Mouse (Mus musculus): ENCODE data around the gene Tspan32.

The Tspan32 gene

DNA sequence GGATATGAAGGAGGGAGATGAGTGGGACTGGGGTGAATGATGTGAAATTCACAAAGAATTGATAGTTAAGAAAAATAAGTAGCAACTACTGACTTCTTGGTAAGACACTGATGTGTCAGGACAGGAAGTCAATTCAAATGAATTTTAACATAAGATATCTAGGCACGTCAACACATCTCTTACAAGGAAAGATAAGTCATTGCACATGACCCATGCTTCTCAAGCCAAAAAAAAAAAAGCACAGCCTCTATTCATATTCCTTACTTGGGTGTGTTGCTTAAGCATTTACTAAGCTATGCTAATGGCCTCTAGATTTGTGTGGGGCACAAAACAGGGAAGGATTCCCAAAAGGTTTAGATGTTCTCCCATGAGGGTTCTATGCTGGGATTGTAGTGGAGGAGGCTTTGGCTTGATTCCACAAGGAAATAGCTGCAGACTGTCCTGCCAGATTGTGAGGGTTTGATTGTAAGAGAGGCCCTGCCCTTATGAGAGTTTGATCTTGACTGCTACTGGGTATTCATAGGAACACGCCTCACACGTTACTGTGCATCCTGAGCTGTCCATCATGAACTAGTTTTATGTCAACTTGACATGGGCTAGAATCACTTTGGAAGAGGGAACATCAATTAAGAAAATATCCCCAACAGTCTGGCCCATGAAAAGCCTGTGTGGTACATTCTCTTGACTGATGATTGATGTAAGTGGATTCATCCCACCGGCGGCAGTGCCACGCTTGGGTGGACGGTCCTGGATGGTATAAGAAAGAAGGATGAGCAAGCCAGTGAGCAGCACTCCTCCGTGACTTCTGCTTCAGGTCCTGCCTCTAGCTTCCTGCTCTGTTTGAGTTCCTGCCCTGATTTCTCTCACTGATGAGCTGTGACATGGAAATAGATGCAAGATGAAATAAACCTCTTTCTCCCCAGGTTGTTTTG is 29.9 kb downstream of the Tspan32 start:
- no peak for DNase-seq

DNA sequence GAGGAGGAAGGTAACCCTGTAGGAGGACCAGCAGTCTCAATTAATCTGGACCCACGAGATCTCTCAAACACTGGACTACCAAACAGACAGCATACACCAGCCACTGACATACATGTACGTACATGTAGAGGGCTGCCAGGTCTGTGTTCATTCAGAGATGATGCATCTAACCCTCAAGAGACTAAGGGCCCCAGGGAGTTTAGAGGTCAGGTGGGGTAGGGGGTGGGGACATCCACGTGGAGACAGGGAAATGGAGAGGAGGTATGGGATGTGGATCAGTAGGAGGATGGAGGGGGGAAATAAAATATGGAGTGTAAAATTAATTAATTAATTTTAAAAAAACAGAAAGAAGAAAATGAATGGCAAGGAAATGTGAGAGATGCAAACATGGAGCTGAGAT is 31.9 kb downstream of the Tspan32 start:
- DNase-seq: no peak

DNA sequence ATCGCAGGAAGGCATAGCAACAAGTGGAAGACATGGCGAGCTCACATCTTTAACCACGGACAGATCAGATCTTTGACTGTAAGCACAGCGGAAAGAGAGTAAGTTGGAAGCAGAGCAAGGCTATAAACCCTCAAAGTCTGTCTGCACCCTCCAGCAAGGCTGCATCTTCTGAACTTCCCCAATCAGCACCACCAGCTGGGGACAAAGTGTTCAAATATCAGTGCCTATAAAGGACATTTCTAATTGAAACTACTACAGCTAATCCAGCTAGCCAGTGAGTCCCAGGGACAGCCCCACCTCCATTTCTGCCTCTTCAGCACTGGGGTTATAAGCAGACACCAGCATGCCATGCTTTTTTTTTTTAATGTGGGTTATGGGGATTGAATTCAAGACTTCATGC is 32.5 kb downstream of the Tspan32 start:
- DNase-seq: no peak

DNA sequence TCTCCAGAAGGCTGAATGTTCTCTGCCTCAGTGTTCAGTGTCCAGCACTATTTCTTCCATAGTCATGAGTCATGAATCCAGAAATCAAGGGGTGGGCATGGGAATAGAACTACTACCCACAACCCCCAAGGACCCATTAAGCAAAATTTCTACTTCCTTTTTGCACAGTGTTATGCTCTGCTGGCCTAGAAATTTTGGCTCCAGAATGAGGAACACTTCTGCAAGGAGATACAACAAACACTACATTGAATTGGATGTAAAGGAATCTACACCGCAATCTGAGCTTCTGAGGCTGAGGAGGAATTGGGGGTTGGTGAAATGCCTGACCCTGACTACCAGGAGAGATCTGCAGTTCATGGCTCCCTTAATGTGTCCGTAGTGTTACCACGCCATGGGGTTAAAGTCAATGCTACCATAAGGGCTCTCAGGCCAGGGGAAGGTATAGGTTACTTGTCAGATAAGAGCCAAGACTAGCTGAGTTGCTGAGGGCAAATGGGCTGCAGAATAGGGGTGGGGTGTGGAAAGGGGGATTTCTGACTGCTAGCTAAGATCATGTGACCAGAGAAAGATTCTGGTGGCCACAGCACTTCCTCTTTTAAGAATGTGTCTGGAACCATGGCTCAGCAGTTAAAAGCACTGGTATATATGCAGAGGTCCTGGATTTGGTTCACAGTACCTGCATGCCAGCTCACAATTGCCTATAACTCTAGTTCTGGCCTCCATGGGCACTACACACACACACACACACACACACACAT is 33.5 kb downstream of the Tspan32 start:
- DNase-seq: no peak

DNA sequence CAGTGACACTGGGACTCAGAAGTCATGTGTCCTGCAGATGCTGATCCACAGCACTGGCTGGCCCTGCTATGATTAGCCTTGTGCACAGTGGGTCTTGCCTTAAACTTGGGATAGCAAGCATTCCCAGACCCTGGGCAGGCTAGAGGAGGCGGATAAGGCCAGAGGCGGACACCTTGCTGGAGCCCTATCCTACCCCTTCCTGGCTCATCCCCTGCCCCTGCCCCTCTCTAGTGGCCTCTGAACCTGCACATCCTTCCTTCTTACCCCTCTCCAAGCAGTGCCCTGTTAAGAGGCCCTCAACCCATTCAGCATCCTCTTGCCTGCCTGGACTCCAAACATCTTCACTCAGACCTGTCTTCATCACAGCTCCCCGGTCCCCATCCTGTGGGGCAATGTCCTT is 35.7 kb downstream of the Tspan32 start:
- no peak for DNase-seq

DNA sequence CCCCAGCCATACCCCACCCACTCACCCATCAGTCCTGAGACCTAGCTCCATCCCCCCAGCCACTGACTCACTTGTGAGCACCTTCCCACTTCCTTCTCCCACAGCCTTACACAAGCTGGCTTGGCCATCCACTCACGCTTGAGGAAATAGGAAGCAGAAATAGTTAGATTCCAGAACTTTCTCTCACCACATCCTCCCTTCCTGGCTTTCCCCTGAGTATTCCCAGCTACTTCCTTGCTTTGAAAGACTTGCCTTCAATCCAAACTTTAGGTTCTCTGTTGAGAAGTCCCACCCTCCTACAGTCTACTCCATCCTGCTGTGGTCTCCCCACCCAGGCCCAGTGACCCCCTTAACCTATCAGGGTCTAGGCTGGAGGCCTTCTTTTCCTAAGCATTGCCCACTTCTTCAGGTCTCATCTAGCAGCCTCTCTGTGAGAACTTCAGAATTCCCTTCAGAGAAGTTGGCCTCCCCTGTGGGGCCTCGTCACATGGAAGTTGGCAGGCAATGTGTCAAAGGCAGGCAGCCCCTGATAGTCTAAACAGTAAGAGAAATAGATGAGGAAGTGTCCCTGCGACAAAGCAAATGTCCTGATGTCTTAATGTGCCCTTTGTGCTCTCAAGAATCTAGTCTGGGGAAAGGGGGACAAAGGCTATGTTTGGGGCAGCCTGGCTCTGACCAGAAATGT is 36.4 kb downstream of the Tspan32 start:
- no peak for DNase-seq

DNA sequence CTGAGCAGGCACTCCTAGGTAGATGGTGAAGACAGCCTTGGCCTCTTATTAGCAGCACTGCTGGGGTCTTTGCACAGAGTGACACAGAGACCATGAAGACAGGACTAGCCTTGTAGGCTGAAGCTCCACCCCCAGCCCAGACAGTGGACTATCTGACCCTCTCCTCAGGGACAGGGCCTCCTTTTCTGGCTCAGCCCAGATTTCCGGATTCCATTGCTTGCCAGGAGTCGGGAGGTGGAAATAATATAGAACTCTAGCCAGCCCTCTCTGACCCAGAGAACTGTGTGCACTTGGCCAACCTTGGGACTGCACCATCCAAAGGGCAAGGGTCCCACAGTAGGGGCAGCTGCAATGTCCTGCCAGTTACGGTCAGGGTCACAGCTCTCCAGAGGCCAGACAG is 37.2 kb downstream of the Tspan32 start:
- no peak for DNase-seq

DNA sequence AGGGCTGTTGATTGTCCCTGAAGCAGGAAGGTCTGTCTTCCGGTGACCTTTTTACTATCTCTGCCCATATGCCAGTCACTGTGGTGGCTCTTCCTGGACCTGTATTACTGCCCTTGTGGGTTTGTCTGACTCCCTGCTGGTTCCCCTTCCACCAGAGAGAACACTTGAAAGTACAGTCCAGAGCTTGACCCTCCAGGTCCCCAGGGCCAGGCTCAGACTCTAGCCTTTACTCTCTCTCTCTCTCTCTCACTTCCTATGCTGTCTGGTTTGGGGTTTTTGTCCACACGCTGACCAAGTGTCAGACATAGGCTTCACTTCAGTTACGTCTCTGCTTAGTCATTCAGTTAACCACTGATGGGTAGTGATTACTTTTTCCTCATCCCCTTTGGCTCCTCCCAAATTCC is 38.1 kb downstream of the Tspan32 start:
- DNase-seq: no peak

DNA sequence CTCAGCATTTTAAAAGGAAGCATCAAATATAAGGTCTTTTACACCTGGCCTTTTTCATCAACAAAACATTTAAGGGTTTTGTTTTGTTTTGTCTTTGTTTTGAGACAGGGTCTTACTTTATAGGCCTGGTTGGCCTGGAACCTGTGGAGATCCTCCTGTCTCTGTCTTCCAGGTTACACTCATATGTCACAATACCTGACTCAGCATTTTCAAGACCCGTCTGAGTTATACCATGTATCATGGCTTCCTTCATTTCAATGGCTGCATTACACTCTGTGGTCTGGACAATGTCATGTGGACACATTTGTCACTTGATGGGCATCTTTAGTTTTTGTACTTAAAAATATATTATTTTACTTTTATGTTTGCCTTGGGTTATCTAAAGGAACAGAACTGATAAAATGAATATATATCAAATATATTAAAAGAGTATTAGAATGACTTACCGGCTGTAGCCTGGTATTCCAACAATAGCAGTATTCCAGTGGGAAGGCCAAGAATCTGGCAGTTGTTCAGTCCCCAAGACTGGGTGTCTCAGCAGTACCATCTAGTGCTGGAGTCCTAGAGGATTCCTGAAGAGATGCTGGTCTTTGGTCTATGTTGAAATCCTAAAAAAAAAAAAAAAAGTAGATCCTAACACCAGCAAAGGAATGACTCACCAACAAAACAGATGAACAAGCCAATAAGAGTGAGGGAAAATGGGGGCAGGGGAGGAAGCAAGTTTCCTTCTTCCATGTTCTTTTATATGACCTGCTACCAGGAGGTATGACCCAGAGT is 39.4 kb downstream of the Tspan32 start:
- DNase-seq: no peak

DNA sequence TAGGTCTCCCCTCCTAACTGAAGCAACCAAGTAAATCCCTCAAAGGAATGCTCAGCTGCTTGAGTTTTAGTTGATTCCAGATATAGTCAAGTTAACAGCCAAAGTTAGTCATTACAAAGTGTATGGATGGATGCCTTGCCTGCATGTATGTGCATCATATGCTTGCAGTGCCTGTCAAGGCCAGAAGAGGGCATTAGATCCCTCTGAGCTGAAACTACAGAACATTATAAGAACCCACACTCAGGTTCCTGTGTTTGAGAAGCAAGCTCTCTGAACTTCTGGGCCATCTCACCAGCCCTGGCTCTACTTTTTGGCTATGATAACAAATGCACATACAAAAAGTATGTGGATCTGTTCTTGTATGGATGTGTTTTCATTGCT is 40.0 kb downstream of the Tspan32 start:
- no peak for DNase-seq

DNA sequence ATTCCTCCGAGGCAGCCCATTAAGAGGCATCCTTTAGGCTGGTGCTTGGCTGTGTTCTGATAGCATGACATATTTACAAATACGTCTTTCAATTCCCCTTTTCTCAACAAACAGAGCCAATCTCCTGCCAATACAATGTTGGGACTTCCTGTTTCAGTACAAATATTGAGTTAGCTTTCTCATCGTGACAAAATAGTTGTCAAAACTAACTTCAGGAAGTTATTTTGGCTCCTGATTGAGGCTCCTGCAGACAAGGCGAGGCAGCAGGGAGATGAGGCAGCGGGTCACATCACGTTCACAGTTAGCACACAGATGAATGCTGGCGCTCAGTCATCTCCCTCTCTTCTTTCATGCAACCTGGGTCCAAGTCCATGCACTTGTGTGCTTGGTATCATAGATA is 41.5 kb downstream of the Tspan32 start:
- DNase-seq: no peak

DNA sequence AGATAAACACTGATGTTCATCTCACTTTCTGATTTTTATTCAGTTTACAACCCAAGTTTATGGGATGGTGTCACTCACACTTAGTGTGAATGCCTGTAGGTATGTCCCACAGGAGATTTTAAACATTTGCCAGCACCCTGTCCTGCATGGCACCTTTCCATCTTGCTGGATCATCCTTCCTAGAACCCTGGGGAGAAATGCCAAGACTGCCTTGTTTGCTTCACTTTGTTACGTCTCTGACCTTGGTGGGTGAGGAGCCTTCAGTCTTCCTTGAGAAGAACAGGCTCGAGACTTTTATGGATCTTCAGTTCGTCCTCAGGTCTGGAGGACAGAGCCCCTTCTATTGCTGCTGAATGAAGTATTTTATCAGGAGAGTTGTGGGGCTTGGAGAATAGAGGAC is 44.5 kb downstream of the Tspan32 start:
- no peak for DNase-seq

DNA sequence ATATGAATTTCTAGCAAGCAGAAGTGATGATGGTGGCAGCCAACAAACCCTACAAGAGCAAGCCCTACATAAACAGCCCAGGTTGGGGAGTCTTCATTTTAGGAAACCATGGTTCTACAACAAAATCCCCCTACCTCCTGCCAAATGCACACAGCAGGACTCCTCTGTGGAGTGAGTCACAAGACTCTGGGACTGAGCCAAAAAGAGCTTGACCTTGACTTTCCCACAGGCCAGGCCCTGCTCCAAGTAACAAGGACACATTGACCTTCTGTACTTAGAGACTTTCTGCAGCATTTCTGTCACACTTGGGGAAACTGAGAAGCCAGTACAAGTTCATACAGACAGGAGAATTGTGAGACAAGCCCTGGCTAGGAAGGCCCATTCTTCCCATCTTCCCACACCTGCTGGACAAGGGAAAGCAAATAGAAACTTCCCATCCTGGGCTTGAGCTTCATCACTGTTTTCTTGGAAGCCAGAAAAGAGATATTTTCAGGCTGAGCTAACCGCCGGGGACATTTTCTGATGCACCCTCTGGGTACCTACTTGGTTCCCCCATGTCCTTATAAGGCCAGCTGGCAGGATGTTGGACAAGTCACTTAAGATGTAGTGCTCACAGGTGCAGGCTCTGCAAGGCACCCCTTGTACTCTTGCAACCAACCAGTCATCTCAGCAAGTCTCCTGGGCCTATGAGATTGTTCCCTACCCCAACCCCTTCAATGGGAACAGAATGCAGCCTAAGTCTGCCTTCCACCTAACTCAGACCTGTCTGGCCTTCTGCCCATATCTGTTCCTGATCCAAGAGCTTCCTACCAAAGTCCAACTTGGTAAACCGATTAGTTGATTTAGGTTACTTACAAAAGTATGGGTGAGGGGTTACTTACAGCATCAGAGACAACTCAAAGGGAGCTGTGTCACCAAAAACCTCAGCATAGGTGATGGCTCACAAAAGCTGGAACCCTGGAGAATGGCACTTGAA is 45.3 kb downstream of the Tspan32 start:
- peak; percentile 6 for DNase-seq

DNA sequence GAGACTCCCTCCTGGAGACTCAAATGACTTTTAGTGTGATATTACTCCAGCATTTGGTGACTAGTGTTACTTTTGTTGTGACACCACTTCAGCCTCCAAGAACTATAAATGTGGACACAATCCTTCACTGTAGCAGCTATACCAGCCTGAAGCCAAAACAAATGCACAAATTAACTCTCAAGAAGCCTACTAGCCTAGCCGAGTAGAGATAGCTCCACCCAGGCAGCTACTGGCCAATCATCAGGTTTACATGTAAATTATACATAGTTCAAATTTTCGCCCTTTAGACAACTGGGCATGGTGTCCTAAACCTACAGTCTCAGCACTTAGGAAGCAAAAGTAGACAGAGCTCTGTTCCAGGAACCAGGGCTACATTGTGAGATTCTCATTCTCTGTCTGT is 46.5 kb downstream of the Tspan32 start:
- no peak for DNase-seq

DNA sequence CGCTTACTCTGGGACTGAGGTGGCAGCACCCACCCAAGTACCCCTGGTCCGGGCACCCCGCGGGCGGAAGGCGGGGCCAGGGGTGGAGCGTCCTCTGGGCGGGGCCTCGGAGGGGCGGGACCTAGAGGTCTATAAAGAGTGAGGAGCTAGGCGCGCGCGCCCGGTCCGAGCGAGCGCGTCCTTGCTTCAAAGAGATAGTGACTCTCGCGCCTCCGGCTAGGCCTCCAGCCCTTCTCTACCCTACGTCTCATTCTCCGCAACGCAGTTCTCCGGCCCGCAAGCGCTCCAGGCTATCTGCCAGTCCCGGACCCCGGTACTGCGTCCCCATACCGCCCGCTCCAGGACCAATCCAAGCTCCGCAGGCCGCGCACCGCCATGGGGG is 47.8 kb downstream of the Tspan32 start, which contains the start of gene Cd81:
Gene Cd81 (plus strand): TSS at position 114 of the 382 bp plus-strand sequence.
- DNase-seq: peak; percentile 76

DNA sequence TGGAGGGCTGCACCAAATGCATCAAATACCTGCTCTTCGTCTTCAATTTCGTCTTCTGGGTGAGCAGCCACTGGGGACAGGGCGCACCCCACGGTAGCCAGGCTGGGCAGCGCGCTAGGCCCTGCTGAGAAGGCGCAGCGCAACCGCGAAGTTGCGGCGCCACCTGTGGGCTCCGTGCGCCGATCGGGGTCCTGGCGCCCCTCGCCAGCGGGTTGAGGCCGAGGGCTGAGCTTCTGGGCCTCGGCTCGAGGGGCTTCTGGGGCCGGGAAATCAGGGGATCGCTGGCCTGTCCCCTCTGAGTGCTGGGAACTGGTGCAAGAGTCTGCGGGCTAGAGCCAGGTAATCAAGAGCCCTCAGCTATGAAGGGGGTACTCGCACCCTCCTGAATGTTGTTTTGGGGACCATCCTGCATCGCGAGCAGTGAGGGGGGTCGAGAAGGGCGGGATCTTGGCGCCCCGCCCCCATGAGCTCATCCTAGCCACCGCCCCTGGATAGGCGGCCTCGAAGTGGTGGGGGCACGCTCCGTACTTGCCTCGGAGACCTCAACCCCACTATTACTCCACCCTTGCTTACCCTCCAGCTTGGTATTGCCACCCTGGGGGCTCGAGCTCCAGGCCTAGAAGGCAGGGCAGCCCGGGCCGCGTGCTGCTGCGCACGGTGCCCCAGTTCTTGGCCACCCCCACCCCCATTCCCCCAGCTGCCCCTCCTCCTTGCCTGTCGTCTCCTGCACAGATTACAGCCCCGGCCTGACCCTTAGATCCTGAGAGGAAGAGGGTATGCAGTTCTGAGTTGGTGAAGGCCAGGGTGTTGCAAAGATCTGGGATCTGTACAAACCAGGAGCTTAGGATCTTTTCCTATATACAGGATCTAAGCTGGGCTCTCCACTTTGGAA is 48.4 kb downstream of the Tspan32 start:
- no peak for DNase-seq

DNA sequence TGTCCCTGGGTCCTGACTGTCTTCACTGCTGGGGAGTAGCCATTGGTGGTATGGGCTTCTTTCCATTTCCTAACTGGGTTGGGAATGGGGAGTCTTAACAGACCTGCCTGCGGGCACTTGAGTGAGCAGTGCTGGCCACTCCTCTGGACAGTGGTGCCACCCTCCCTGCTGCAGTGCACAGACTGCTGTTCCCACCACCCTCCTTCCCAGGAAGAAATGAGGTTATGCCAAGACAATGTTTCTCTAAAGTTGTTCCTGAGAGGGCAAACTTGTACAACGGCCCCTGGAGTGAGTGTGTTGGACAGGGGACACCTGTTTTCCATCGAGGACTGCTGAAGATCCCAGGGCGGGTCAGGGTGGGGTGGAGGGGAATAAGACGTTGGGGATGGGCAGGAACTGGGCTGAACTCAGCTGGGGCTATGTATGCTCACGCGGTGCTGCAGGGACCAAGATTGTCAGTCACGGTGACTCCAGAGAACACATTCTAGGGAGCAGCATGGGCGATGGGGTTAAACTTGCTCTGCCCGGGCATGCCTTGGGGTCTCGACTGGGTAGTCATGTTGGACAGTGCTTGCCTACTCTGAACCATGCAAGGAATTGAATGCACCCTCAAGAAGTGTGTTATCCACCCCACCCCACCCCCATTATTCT is 49.2 kb downstream of the Tspan32 start:
- DNase-seq: no peak

DNA sequence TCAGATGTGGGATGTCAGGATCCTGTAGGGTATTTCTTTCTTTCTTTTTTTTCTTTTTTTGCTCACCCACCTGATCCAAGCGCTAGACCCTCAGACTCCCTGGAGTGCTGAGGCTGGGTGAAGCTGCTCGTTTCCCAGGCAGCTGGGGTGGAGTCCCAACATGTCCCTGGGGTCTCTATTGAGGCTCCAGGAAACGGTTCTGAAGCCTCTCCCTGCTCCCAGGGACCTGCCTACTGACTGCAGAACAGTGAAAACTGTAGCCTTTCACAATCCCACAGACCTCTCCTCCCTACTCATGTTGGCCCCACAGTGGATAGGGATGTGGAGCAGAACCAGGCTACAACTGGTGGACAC is 49.7 kb downstream of the Tspan32 start:
- DNase-seq: no peak

DNA sequence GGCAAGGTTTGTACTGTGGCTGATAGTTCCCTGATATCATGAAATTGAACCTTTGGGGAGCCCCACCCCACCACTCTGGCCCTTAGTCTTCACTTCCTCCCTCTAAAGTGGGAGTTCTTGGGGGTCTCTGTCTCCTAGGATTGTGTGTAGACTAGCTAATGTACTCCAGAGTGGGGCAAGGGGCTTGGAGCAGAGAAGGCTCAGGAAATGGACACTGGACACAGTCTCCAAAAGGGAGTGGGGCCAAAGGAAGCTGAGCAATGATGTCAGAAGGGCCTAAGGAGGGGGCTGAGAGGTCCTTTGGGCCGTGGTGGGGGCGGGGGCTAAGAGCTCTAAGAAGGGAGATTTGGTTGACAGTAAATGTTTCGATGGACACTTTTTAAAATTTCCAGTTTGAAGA is 50.2 kb downstream of the Tspan32 start:
- no peak for DNase-seq

All from cerebellum, adult 11 months (tissue).